Mouse (Mus musculus) forelimb bud, embryonic 11.5 days (tissue): ENCODE data around the gene Exoc1.

Experiments used
- DNase-seq: peaks from one replicate; pipeline ENCODE4 v3.0.0-alpha.2; 2012; ENCODE audit warnings: low read depth, low spot score

Gene Exoc1

DNA sequence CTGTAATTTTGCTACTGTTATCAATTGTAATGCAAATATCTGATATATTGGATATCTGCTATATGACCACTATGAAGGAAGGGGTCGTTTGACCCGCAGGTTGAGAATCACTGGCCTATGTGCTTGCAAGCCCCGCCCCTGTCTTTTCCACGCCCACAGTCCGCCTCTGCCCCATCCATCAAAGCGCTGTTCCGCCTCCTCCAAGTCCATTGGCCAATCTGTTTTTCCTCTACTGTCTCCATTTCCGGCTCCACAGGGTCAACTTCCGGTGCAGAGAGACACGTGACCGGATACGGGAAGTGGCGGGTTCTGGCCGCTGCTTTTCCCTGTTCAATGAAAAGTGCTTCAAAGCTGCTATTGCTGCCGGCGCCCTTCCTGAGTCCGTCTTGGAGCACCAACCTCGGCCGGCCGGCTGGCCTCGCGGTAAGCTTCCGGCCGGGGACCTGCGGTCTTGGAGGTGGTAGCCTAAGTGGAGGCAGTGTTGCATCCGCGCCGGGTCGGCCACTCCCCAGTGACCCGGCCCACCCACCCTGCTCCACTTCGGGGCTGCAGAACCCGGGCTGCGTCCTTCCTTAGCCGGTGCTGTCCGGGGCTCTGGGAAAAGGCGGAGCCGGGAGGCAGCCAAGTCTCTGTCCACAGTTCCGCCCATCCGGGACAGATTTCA is at the start of gene Exoc1:
Exoc1 (plus strand) TSS at position 272 of the 664 bp plus-strand sequence.
- DNase-seq = peak; percentile 96

DNA sequence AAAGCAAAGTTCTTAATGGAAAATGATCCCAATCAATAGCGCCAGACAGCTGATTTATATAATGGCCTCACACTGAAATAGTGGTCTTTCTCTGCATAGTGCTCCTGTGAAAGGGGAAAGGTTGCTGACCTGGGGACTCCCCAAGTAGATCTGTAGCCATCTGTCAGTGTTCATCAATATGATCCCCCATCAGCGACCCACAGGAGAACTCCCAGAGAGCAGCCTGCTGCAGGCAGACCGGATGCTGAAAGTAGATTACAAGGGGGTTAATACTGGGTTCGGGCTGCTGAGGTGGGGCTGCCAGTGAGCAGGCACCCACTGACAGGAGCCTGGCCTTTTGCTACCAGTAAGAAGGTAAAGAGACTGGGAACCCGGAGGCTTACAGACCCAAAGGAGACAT is 45.3 kb upstream of the Exoc1 start, which contains the start of gene Gm7271:
Gm7271 (plus strand) TSS at position 230 of the 400 bp plus-strand sequence.
- DNase-seq = no peak

DNA sequence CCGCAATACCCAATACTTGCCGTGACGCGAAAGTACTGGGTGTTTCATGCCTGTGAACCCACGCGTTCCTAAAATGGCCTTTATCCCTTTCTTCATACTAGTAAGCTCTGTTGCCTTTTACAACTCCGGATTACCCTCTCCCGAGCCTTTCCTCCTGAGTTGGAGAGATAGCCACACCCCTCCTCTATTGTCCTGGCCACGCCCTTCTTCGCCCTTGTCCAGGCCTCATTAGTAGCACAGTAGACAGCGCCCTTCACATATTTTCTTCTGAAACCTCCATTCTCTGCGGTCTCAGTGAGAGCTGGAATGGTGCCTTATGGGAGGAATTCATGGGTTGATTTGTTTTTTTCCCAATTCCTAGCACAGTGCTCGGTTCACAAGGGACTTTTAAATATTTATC is 34.0 kb upstream of the Exoc1 start:
- DNase-seq = no peak

DNA sequence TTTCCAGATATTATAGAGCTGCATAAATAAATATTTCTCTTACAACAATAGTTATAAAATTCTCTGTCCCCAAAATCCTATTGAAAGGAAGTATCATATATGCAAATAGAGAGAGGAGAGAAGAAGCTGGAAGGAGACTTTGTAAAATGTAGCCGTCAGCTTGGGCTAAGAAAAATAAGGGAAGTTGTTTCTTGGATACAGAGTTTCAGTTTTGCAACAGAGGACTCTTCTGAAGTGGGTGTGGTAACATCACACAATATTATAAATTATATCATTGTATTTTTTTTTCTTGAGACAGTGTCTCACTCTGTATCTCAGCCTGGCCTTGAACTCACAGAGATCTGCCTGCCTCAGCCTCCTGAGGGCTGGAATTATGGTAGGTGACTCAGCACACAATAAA is 6.7 kb upstream of the Exoc1 start:
- no peak for DNase-seq

DNA sequence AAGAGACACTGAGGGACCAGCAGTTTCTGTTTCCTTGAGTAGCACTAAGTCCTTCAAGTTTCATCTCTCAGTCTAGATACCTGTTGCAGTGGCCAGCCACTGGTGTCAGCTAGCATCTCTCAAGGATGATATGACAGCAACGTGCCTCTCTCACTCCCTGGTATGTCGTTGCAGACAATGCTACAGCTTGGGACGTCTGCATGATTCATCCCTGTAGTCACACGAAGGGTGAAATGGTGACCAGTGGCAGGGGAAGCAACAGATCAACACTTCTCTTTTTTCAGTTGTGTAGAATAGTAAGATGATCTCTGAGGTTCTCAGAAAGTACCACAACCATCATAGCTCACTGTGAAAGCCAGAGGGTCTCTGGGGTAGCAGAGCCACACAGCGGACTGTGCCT is 4.5 kb upstream of the Exoc1 start:
- DNase-seq = no peak

DNA sequence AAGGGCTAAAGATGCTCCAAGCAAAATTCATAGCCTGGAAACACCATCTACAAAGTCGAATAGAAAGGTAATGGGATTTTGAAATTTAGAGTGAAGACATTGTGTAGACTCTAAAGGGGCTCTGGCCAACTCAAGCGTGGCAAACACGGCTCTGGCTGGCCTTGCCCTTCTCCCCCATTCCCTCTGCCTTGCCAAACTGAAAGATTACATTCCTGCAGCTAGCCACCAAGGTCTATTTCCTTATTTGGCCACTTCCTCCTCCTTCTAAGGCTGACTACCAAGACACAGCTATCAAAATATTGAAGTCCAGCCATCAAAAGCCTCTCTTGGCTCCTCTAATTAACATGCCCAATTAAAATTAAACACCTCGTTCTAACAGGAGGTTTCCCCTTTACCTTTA is 4.0 kb upstream of the Exoc1 start:
- DNase-seq = no peak

DNA sequence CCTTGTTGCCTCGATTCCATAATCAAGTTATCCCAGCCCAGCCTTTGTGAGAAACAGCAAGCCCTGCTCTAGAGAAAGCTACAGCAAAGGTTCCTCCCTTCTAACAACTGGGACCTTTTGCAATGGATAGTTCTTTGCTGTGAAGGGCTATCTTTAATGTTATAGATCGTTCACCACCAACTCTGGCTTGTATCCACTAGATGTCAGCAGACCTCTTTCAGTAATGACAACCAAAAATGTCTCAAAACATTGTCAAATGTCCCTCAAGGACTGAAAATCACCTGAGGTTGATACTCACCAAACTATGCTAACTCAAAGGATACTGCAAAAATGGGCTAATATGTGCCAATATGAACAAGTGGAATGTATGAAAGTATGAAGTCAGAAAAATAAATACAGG is 3.3 kb upstream of the Exoc1 start:
- no peak for DNase-seq

DNA sequence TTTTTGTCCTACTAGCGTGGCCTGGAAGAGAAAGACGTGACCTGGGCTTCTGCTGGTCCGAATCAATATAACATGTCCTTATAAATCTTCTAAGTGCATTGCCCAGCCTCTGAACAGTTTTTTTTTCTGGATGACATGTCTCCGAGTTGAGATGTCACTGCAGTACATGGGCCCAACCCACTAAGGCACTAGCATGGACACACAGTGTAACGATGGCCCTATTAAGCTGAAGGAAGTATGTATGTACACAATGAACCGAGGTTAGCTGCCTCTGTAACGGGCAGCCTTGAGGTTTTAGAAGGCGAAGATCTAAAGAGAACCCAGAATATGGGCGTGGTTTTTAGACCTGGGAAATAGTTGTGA is 574 bp downstream of the Exoc1 start:
- DNase-seq = no peak

DNA sequence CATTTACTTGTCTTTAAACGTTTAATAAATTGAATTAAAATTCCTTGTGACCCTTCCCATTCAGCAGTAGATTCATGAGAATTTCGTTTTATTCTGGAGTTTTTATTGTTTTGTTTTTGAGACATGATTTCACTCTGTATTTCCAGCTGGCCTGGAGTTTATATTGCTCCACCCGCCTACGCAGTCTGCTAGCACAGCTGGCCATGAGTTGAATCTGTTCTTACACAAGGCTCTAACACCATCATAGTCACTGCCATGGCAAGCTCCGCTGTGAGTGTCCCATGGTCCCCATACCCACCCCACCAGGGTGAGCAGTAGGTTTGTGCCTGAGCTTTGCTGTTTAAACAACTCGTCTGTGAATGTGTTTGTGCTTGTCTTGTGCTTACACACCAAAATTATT is 4.1 kb downstream of the Exoc1 start:
- DNase-seq = no peak

DNA sequence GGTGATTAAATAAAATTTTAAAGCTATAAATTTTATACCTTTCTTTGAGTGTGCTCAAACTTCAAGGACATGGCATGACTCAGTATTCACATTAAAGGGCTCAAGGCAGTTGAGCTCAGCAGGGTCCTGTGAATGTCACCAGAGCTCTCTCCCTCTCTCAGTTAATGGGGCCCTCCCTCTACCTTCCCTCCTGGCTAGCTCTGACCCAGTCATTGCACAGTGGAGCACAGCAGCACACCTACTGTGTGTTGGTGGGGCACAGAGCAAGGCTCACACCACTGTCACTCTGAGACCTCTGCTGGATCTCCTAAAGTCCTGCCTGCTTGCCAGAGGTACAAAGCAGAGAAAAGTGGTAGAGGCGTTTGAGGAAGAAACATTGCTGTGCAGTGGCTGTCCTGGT is 7.1 kb downstream of the Exoc1 start:
- DNase-seq = no peak

DNA sequence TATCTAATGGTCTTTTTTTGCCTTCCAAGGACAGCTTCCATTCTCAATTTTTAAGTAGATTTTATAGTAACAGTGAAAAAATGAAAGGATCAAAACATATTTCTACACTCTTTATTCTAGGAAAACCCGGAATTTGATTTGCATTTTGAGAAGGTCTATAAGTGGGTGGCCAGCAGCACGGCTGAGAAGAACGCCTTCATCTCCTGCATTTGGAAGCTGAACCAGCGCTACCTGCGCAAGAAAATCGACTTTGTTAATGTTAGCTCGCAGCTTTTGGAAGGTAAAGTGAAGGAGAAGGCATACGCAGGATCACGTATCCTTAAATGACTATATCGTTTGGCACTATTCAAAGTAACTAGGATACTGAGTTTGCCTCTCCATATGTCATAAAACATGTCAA is 8.5 kb downstream of the Exoc1 start:
- DNase-seq = no peak

DNA sequence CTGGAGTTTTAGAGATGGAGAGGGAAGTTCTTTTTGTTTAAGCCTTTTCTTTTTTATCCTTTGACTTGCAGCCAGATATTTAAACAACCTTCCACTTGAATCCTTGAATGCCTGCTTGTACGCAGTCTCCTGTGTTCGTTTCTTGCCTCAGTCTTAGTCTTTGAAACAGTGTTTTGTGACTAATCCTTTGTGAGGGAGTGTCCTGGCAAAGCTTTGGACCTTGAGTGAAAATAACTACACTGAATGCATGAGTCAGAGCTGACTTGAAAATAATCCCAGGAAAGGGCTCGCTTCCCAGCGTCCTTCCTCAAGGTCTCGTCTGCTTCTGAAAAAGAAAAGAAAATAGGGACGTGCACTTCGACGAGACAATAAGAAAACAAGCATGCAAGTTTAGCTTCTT is 11.1 kb downstream of the Exoc1 start:
- DNase-seq = no peak

DNA sequence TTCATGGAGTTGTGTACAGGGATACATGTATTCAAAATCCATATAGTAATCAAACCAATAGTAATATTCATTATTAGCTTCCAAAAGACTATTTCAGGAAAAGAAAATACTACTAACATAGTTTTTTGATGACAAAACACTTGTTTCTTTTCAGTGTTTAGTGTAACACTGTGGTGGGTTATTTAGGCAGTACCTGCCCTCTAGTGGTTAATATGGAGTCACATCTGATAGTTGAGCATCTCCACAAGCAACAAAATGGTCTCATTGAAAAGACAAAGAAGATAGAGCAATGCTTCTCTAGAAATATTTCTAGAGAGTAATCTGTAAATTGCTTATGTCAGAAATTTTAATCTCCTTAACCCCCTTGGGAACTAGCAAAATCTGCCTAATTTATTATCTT is 11.7 kb downstream of the Exoc1 start:
- no peak for DNase-seq

DNA sequence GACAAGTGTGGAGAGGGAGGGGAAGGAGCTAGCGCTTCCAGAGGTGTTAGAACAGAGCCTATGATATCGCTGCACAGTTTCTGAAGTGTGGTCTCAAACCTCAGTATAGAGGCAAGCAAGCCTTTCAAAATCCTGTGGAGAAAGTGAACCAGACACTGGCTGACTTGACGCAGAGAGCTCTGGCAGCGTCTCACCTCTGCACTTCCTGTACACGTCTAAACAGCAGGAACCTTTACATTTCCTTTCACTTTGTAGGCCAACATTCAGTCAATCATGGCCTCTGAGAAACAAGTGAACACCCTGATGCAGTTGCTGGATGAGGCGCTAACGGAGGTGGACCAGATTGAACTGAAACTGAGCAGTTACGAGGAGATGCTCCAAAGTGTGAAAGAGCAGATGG is 14.1 kb downstream of the Exoc1 start:
- no peak for DNase-seq

DNA sequence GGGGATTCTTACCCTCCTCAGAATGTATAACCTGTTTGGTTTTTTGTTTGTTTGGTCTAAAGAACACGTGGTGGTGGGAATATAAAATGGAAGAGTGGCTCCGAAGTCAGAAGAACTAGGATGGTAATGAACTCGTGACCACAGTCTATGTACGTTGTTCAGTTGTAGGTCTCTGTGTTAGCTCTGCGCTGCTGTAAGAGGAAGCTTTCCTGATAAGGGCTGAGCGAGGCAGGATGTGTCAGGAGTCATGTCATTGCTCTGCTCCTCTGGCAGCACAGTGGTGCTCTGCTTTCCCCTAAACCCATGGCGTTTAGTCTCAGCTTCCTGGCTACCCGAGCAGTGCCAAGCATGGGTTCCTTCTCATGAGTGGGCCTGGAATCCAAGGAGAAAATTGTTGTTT is 21.3 kb downstream of the Exoc1 start:
- no peak for DNase-seq

DNA sequence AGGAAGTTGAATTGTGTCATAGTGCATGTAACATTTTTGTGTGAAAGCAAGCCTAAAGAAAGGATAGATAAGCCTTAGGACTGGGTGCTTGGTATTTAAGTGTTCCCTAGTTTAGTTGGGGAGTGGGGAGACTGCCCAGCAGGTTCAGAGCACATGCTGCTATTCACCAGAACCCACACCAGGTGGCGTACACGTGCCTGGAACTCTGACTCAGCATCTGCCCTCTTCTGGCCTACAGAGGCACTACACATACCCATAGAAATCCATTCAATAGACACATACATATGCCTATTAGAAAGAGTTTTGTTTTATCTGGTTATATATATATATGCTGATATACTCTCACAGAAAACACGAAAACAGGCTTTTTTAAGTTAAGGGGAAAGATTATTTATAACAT is 36.2 kb downstream of the Exoc1 start:
- DNase-seq = peak; percentile 71

DNA sequence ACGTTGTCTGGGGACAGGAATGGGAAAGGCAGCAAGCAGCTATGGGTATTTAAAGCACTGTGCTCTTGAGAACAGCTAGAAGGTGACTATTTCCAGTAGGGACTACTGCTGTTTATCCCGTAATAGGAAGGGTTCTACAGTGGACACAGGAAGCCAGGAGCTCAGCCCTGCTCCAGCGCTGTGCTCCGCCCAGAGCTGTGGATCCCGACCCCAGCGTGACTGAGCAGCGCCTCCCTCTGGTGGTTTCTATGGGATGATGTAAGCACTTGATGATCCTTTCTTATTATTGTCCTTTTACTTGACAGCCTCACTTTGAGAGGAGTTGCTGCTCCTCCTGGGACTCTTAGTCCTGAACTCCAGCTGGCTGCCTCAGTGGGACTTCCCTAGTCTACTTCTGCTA is 45.1 kb downstream of the Exoc1 start:
- DNase-seq = no peak

DNA sequence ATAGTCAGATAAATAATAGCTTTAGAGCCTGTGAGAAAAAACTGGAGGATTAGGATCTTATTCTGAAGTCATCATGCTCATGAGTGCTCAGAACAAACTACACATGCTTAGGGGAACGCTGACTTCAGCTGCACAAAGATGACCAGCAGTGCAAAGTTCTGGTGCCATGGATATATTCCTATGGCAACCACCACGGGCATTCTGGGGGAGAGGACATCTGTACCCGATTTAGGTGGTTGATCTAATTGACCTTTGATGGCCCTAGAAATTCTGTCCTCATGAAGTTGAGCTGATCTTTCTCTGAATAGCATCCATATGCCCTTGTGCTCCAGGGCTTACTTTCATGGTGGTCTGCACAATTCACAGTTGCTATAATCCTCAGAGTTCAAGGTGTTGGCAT is 47.9 kb downstream of the Exoc1 start:
- DNase-seq = peak; percentile 50

DNA sequence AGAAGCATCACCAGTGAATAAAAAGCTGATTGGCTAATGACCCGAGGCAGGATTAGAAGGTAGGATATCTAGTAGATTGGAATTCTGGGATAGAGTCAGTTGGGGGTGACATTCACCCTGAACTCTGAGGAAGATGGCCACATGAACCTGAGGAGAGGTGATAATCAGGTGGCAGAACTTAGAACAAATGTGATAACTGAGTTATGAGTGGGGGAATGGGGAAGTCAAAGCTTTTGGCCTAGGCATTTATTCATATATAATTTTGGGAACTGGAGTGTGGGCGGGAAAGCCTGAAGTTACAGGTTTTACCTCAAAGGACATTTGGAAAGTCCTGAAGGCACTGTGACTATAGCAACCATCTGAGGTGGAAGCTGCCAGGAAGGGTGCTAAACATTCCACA is 56.3 kb downstream of the Exoc1 start:
- DNase-seq = no peak

DNA sequence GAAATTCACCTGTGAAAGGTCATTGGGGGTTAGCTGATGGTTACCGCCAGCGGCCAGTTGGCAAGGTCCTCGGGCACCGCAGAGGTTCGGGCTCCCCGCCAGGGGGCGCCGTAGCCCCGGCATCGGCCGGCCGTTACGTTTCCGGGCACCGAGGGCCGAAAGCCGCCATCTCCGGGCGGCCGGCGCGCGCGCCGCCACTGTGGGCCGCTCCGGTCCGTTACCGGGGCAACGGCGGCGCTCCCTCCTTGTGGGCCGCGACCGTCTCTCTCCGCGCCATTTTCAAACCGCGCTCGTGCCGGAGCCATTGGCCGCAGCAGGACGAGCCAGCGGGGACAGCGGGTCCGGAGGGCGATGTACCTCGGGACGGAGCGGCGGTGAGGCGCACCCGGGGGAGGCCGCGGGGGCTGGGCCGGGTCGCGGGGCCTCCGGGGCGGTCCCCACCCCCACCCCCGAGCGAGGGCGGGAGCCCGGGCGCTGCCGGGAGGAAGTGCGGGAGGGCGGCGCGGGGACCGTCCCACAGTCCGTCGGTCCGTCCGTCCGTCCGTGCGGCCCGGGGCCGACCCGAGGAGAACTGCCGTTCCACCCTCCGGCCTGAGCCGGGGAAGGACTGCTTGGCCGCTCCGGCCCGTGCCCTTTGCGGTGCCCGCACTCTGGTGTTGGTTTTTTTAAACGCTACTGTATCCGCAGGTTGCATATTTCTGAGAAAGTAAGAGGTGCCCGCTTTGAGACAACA is 59.6 kb downstream of the Exoc1 start, which contains the start of gene Cep135:
Cep135 (plus strand) TSS at position 148 of the 733 bp plus-strand sequence.
- DNase-seq = peak; percentile 84

DNA sequence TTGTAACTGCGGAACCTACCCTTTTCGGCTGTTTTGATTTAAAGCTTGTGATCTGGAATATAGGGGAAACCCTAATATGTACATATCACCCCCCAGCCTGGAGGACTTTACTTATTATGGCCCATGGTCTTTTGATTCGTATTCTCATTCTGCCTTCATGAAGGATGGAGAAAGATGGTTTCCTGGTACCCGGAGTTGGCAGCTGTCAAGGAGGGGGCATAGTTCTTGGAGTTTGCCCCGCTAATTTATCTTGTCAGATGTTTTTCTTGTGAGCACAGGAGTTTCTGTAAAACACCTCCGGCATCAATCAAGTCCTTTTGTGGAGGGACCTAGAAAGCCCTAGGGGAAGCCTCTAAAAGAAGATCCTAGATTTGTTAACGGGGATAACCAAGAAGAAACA is 60.2 kb downstream of the Exoc1 start:
- DNase-seq = no peak

DNA sequence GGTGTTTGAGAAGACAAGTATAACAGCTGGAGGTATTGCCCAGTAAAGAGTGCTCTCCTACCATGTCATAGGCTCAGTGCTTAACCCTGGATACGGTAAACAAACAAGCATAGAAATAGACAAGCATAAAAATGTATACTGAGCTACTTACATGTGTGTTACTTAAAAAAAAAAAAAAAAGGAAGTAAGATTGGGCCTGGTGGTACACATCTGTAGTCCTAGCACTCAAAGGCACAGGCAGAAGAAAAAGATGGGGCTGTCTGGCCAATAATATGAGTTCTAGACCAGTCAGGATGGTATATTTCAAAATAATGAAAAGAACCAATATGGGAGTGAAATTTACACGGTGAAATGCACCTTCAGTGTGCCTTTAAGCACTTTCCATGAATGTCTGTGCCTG is 60.9 kb downstream of the Exoc1 start:
- DNase-seq = no peak

DNA sequence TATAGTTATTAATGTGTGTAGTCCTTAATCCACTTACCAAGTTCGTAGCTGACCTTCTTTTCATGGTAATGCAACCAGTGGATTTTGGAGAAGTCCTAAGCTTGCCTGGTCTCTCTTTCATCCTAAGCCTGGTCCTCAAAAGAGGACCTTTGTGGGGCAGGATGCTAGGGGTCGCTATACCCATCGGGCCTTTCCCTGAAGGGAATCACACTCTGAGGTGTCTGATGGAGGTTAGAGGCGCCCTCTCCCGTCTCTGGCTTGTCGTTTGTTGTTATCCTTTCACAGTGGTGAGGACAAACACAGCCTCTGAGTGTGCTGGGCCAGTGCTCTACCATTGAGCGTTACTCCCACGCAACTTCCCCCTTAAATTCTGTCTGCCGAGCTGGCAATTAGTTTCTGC is 62.8 kb downstream of the Exoc1 start:
- DNase-seq = no peak
